Comparison of ENCODE assay signal across 12 mouse cellular contexts in the genomic region with DNA sequence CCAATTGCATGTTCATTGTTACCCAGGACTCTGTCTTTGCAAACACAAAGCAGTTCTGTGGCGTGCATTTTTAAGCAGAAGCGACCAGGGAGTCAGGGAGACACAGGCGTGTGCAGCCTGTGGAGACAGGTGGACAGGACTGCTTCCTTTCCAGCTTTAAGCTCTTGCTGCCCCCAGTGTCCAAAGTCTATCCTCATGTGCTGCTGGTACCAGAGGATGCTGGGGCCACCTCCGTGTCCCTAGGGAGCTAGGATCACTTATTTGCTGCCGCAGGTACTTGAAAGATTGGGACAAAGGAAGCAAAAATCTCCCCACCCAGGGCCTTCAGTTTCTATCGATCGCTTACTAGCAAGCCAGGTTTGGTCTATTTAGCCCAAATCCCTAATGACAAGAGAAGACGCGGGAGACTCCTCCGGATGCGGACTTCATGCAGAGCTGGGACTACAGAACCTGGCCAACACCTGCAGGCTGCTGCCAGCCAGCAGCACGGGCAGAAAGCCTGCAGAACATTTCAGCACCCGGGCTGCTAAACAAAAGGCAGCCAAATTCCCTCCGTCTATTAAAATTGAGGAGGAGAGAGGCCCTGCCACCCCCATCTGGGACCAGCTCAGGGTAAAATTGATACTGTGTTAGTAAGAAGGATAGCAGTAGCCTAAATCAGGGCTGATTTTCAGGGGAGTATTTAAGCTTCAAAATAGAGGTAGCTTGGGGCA.
DNase-seq lines count a peak whose midpoint lies in the region; ATAC-seq and TF ChIP-seq lines count a peak whose summit lies in the region.
"Had no signal": no experiment of that assay in that cellular context is flagged by ENCODE, and none has a peak within 500 bp of the region (broad histone marks: within the 10 kb centered on the region; RNA-seq: fewer than 3 reads in every experiment).

No protein-coding gene starts in this region.

- H3K36me3 ChIP-seq in embryonic facial prominence, embryonic 13.5 days: no peaks in the 10 kb centered on the region
- no peaks in the 10 kb centered on the region for H3K36me3 ChIP-seq in hindbrain, postnatal 0 days (ENCODE audit: insufficient read depth, low read length)
- H3K36me3 ChIP-seq in neural tube, embryonic 14.5 days (ENCODE audit: control insufficient read depth, insufficient read depth, low read length): no peaks in the 10 kb centered on the region
- H3K36me3 ChIP-seq: embryonic facial prominence, embryonic 15.5 days; liver, embryonic 15.5 days had no signal

- no peak for TF ChIP-seq CTCF in gastrocnemius, adult 2 months (IDR thresholded peaks at IDR 0.05)
- peak; percentile 46 for TF ChIP-seq CTCF in hindbrain, postnatal 0 days (IDR thresholded peaks at IDR 0.05; ENCODE audit: low read depth)

- WGBS in embryonic facial prominence, embryonic 13.5 days: 10% methylated on average over 14 of the region's 14 CpGs
- 13% methylated on average over 14 of the region's 14 CpGs for WGBS in hindbrain, postnatal 0 days
- 7% methylated on average over 14 of the region's 14 CpGs for WGBS in neural tube, embryonic 14.5 days

- peaks cover 47% of the 10 kb centered on the region for H3K27me3 ChIP-seq in embryonic facial prominence, embryonic 13.5 days
- H3K27me3 ChIP-seq in hindbrain, postnatal 0 days (ENCODE audit: insufficient read depth, low read length): no peaks in the 10 kb centered on the region
- H3K27me3 ChIP-seq in neural tube, embryonic 14.5 days (ENCODE audit: control insufficient read depth, insufficient read depth, low read length): no peaks in the 10 kb centered on the region

- peak overlapping the region; percentile 52 for H3K4me2 ChIP-seq in embryonic facial prominence, embryonic 13.5 days
- peak overlapping the region; percentile 48 for H3K4me2 ChIP-seq in hindbrain, postnatal 0 days (ENCODE audit: low read depth, low read length)
- H3K4me2 ChIP-seq in neural tube, embryonic 14.5 days (ENCODE audit: low read depth, low read length): peak overlapping the region; percentile 40; the same call in 1 of the 2 replicates
- H3K4me2 ChIP-seq: liver, embryonic 15.5 days had no signal

- no peak overlapping the region for H3K27ac ChIP-seq in gastrocnemius, adult 2 months
- H3K27ac ChIP-seq in embryonic facial prominence, embryonic 13.5 days: no peak overlapping the region
- H3K27ac ChIP-seq in hindbrain, postnatal 0 days: no peak overlapping the region
- H3K27ac ChIP-seq in neural tube, embryonic 14.5 days (ENCODE audit: low read depth, low read length): peak overlapping the region; percentile 79
- H3K27ac ChIP-seq: embryonic facial prominence, embryonic 15.5 days; liver, embryonic 15.5 days had no signal

- no peaks in the 10 kb centered on the region for H3K9me3 ChIP-seq in embryonic facial prominence, embryonic 13.5 days
- H3K9me3 ChIP-seq in hindbrain, postnatal 0 days (ENCODE audit: low read length): no peaks in the 10 kb centered on the region
- H3K9me3 ChIP-seq in neural tube, embryonic 14.5 days (ENCODE audit: control insufficient read depth, low read length): no peaks in the 10 kb centered on the region
- H3K9me3 ChIP-seq: embryonic facial prominence, embryonic 15.5 days; liver, embryonic 15.5 days had no signal

- H3K4me3 ChIP-seq in gastrocnemius, adult 2 months: no peak overlapping the region
- 0 out of 2 replicates have a peak overlapping the region, but pooled peaks have one; percentile 23 for H3K4me3 ChIP-seq in embryonic facial prominence, embryonic 13.5 days
- no peak overlapping the region for H3K4me3 ChIP-seq in hindbrain, postnatal 0 days (ENCODE audit: low read length)
- H3K4me3 ChIP-seq in neural tube, embryonic 14.5 days (ENCODE audit: low read depth, low read length): no peak overlapping the region
- H3K4me3 ChIP-seq: embryonic facial prominence, embryonic 15.5 days; liver, embryonic 15.5 days; myocyte had no signal

- ATAC-seq in embryonic facial prominence, embryonic 13.5 days (ENCODE audit: insufficient number of reproducible peaks, insufficient read depth, low FRiP score, low TSS enrichment, low read depth): no peak
- peak; percentile 56; the same call in 1 of the 2 replicates for ATAC-seq in hindbrain, postnatal 0 days
- peak; percentile 54; the same call in 1 of the 2 replicates for ATAC-seq in neural tube, embryonic 14.5 days (ENCODE audit: low read depth)
- ATAC-seq in activated CD4-positive, CD25-positive, alpha-beta regulatory T cell, adult 4 months: no peak

- H3K4me1 ChIP-seq in embryonic facial prominence, embryonic 13.5 days: peaks cover 22% of the 10 kb centered on the region
- peaks cover 15% of the 10 kb centered on the region; the same call in 1 of the 2 replicates for H3K4me1 ChIP-seq in hindbrain, postnatal 0 days (ENCODE audit: insufficient read depth, low read length)
- peaks cover 20% of the 10 kb centered on the region for H3K4me1 ChIP-seq in neural tube, embryonic 14.5 days (ENCODE audit: control insufficient read depth, insufficient read depth, low read length)
- H3K4me1 ChIP-seq: liver, embryonic 15.5 days had no signal

- peak; percentile 24 for DNase-seq in gastrocnemius, adult 2 months
- no peak for DNase-seq in gastrocnemius, postnatal 14 days
- DNase-seq in hindbrain, postnatal 0 days (ENCODE audit: low spot score): peak; percentile 40
- DNase-seq in testis, postnatal 10 days (ENCODE audit: low spot score): no peak
- DNase-seq in Muller cell, postnatal 12 days (ENCODE audit: inconsistent ontology term): no peak
- DNase-seq: kidney, postnatal 14 days had no signal

- intact Hi-C loops in gastrocnemius, adult 2 months (cut with DNase I): no loop called here
- intact Hi-C loops in gastrocnemius, postnatal 14 days (cut with DNase I; ENCODE audit: low total_unique reads): no loop called here

- H3K9ac ChIP-seq in embryonic facial prominence, embryonic 13.5 days: no peak overlapping the region
- H3K9ac ChIP-seq in hindbrain, postnatal 0 days (replicated peaks; ENCODE audit: low read length): peak overlapping the region; percentile 25; the same call in 1 of the 2 replicates
- peak overlapping the region; percentile 34; the same call in 1 of the 2 replicates for H3K9ac ChIP-seq in neural tube, embryonic 14.5 days (replicated peaks; ENCODE audit: low read depth, low read length)
- H3K9ac ChIP-seq: embryonic facial prominence, embryonic 15.5 days; liver, embryonic 15.5 days had no signal

Comparison
In these comparisons a context has a peak if more than half of its experiments do, and no peak if none do; other contexts are left out.
1. DNase-seq: peak in gastrocnemius, adult 2 months (single experiment) and hindbrain, postnatal 0 days (single experiment); none in gastrocnemius, postnatal 14 days (single experiment), testis, postnatal 10 days (single experiment) and Muller cell, postnatal 12 days (single experiment).
2. ATAC-seq: peak in hindbrain, postnatal 0 days (single experiment) and neural tube, embryonic 14.5 days (single experiment); none in embryonic facial prominence, embryonic 13.5 days (single experiment) and activated CD4-positive, CD25-positive, alpha-beta regulatory T cell, adult 4 months (single experiment).
3. Peak in every context shown above with its lines, with median percentiles within 50 percentile points of each other: H3K4me2 ChIP-seq.